Mouse (Mus musculus): ENCODE results near the gene Lrrc34.

The Lrrc34 gene

GRCm38 (mm10) chr3:30601175-30601574 is 46.5 kb downstream of the Lrrc34 start:
- intact Hi-C loops (cut with DNase I) = loop anchor here (5.0 kb wide), 1 partner anchor 191 kb away; the partner anchor contains the start of gene Sec62

- intact Hi-C loops (cut with DNase I) = loop anchor here (5.0 kb wide), 1 partner anchor 192 kb away; the partner anchor contains the start of gene Sec62
These were observed 47.0 kb downstream of the Lrrc34 start for GRCm38 (mm10) chr3:30600717-30601116.

GRCm38 (mm10) chr3:30599711-30600545 is 47.7 kb downstream of the Lrrc34 start, which contains the start of gene Actrt3:
Gene Actrt3 (minus strand): TSS chr3:30599939.
- intact Hi-C loops (cut with DNase I) = loop anchor here (5.0 to 10.0 kb wide), 3 partner anchors 192 to 545 kb away; partner anchors contain the start of genes Cldn11 and Sec62

DNA sequence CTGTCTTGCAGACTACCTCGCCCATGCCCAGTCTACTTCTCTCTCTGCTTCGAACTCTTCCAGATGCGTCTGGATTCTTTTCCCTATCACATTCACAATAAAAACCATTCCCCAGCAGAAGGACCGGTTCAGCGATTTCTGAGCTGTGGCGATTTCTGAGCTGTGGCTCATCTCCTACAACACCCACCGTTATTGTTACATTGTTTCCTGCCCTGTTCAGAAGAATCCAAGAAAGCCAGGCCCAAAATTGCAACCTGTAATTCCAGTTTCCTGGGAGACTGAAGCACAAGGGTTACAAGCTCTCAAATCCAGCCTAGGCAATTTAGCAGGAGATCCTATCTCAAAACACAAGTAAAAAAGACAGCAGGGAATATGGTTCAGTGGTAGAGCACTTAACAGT is 50.4 kb downstream of the Lrrc34 start:
- intact Hi-C loops (cut with DNase I) = loop anchor here (5.0 to 10.0 kb wide), 2 partner anchors 375 to 548 kb away; partner anchors contain the start of gene Cldn11

GRCm38 (mm10) chr3:30595111-30595832 is 52.4 kb downstream of the Lrrc34 start:
- intact Hi-C loops (cut with DNase I) = loop anchor here (5.0 to 10.0 kb wide), 2 partner anchors 377 to 550 kb away; partner anchors contain the start of gene Cldn11

DNA sequence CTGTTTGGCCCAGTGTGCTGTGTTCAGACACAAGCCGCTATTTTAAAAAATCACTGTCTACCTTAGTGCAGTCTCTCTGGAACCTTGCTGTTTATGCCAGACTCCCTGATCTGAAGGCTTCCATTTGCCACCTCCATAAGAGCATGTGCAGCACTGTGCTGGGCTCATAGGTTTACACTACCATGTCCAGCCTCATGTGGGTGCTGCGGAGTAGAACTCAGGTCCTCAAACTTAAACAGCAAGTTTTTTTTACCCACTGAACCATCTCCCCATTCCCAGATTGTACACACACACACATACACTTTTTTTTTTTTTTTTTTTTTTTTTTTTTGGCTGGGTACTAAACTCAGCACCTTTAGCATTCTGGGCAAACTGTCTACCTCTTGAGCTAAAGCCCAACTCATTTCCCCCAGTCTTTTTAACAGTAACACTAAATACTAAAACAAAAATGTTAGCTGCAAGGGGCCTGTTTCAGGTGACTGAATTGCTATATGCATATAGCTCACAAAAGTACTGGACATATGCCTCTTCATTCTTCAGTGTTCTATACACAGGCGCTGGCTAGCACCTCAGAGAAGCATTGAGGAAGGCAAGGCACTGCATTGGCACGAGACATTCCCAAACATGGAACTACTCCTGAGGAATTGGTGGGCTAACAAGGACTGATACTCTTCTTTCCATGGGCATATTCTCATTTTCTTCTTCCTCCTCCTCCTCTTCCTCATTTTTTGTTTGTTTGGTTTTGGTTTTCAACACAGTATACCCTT is 53.8 kb downstream of the Lrrc34 start:
- intact Hi-C loops (cut with DNase I) = loop anchor here (5.0 to 10.0 kb wide), 2 partner anchors 98 to 551 kb away; partner anchors contain the start of gene Cldn11

- intact Hi-C loops (cut with DNase I) = loop anchor here (5.0 to 10.0 kb wide), 2 partner anchors 100 to 552 kb away; partner anchors contain the start of gene Cldn11
These were observed 55.2 kb downstream of the Lrrc34 start for GRCm38 (mm10) chr3:30592418-30592853.

GRCm38 (mm10) chr3:30588865-30589264 is 58.8 kb downstream of the Lrrc34 start:
- intact Hi-C loops (cut with DNase I) = no loop called here
